ENCODE assay signal across 9 mouse cellular contexts in the genomic region with DNA sequence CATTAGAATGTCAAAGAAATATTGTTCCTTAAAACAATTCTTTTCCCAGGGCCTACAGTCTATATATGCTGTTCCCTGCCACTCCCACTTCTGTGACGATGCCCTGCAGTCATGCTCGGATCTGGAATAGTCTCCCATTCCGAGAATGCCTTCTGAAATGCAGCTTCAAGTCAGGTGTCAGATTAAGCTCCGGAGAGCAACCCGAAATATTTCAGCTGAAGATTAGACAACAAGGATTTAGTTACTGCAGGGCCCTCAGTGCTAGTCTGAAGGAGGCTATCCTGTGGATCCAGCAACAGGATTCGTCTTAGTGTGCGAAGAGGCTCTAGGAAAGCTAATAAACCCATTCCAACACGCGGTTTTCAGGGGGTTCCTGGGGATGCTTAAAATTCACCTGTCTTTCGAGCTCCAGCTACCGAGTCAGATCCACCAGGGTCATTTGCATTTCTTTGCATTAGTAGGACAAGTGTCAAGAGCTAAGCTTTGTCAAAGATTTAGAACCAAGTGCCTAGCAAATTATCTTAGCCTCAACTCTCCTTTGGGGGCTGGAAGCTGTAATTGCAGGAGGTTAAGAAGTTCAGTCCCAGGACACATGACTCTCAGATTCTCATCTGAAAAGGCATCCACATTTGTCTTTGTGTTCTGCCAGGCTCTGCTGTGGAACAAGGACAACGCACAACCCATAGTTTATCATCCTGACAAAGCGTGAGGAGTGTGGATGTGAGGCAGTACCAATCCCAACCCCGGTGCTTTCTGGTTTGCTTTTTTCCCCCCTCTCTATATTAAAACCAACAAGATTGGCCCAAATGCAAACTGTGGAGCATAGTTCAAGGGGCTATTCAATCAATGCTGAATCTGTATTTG. TPM values are rescaled to one million over a fixed set of nuclear protein-coding genes. Genes with fewer than 3 reads are reported as not detected.
DNase-seq lines count a peak whose midpoint lies in the region; ATAC-seq and TF ChIP-seq lines count a peak whose summit lies in the region.
"Had no signal": no experiment of that assay in that cellular context is flagged by ENCODE, and none has a peak within 500 bp of the region (broad histone marks: within the 10 kb centered on the region; RNA-seq: fewer than 3 reads in every experiment).

No protein-coding gene starts in this region.

- H3K4me3 ChIP-seq in kidney, postnatal 0 days (replicated peaks; ENCODE audit: low read depth, low read length): peak overlapping the region; percentile 88
- H3K4me3 ChIP-seq in embryonic facial prominence, embryonic 11.5 days (ENCODE audit: low read depth, low read length): peak overlapping the region; percentile 93
- peak overlapping the region; percentile 75 for H3K4me3 ChIP-seq in intestine, embryonic 14.5 days (ENCODE audit: low read depth, low read length)
- peak overlapping the region; percentile 90 for H3K4me3 ChIP-seq in neural tube, embryonic 14.5 days (ENCODE audit: low read depth, low read length)
- H3K4me3 ChIP-seq: liver, embryonic 13.5 days had no signal

- no peak for DNase-seq in kidney, postnatal 0 days (ENCODE audit: low spot score)
- DNase-seq in kidney, adult 9 months: no peak
- peak; percentile 46 for DNase-seq in embryonic facial prominence, embryonic 11.5 days (ENCODE audit: low spot score)
- DNase-seq in intestine, embryonic 14.5 days (ENCODE audit: low spot score): no peak
- DNase-seq in adrenal gland, adult (ENCODE audit: inconsistent age in 2 of 2, low spot score in 1 of 2): no peak
- no peak for DNase-seq in gastrocnemius, postnatal 25 days
- no peak for DNase-seq in thymus, adult 18-20 months
- DNase-seq: liver, embryonic 13.5 days had no signal

- H3K9me3 ChIP-seq in kidney, postnatal 0 days (replicated peaks; ENCODE audit: low read length): no peaks in the 10 kb centered on the region
- H3K9me3 ChIP-seq in embryonic facial prominence, embryonic 11.5 days (replicated peaks; ENCODE audit: control insufficient read depth, low read length): no peaks in the 10 kb centered on the region
- no peaks in the 10 kb centered on the region for H3K9me3 ChIP-seq in intestine, embryonic 14.5 days (ENCODE audit: control insufficient read depth, low read length)
- no peaks in the 10 kb centered on the region for H3K9me3 ChIP-seq in neural tube, embryonic 14.5 days (ENCODE audit: control insufficient read depth, low read length)
- H3K9me3 ChIP-seq: liver, embryonic 13.5 days had no signal

- no peak for TF ChIP-seq CTCF in kidney, postnatal 0 days (IDR thresholded peaks at IDR 0.05; ENCODE audit: low read depth)

- H3K36me3 ChIP-seq in kidney, postnatal 0 days (ENCODE audit: insufficient read depth, low read length): no peaks in the 10 kb centered on the region
- H3K36me3 ChIP-seq in embryonic facial prominence, embryonic 11.5 days (replicated peaks; ENCODE audit: control insufficient read depth, insufficient read depth, low read depth, low read length): no peaks in the 10 kb centered on the region
- H3K36me3 ChIP-seq in intestine, embryonic 14.5 days (ENCODE audit: control insufficient read depth, insufficient read depth, low read length): no peaks in the 10 kb centered on the region
- no peaks in the 10 kb centered on the region for H3K36me3 ChIP-seq in neural tube, embryonic 14.5 days (ENCODE audit: control insufficient read depth, insufficient read depth, low read length)
- H3K36me3 ChIP-seq: liver, embryonic 13.5 days had no signal

- H3K4me2 ChIP-seq in kidney, postnatal 0 days (ENCODE audit: low read length): peak overlapping the region; percentile 93
- H3K4me2 ChIP-seq in embryonic facial prominence, embryonic 11.5 days (ENCODE audit: low read depth, low read length): peak overlapping the region; percentile 88
- peak overlapping the region; percentile 53 for H3K4me2 ChIP-seq in intestine, embryonic 14.5 days (ENCODE audit: low read length)
- H3K4me2 ChIP-seq in neural tube, embryonic 14.5 days (ENCODE audit: low read depth, low read length): peak overlapping the region; percentile 66

- peaks cover 4% of the 10 kb centered on the region for H3K4me1 ChIP-seq in kidney, postnatal 0 days (replicated peaks; ENCODE audit: insufficient read depth, low read length)
- H3K4me1 ChIP-seq in embryonic facial prominence, embryonic 11.5 days (ENCODE audit: control insufficient read depth, insufficient read depth, low read length): no peaks in the 10 kb centered on the region
- peaks cover 31% of the 10 kb centered on the region for H3K4me1 ChIP-seq in intestine, embryonic 14.5 days (replicated peaks; ENCODE audit: control insufficient read depth, insufficient read depth, low read length)
- peaks cover 39% of the 10 kb centered on the region for H3K4me1 ChIP-seq in neural tube, embryonic 14.5 days (ENCODE audit: control insufficient read depth, insufficient read depth, low read length)

- peak overlapping the region; percentile 18; the same call in 1 of the 2 replicates for H3K9ac ChIP-seq in kidney, postnatal 0 days (ENCODE audit: low read depth, low read length)
- H3K9ac ChIP-seq in embryonic facial prominence, embryonic 11.5 days (replicated peaks; ENCODE audit: low read length): peak overlapping the region; percentile 11
- H3K9ac ChIP-seq in intestine, embryonic 14.5 days (ENCODE audit: low read length): peak overlapping the region; percentile 11; the same call in 1 of the 2 replicates
- H3K9ac ChIP-seq in neural tube, embryonic 14.5 days (replicated peaks; ENCODE audit: low read depth, low read length): peak overlapping the region; percentile 51
- H3K9ac ChIP-seq: liver, embryonic 13.5 days had no signal

- no peak for ATAC-seq in kidney, postnatal 0 days (replicated peaks; ENCODE audit: low FRiP score, low read depth)
- ATAC-seq in embryonic facial prominence, embryonic 11.5 days (replicated peaks; ENCODE audit: insufficient number of reproducible peaks, low FRiP score, low TSS enrichment, low read depth): no peak
- no peak for ATAC-seq in intestine, embryonic 14.5 days (replicated peaks; ENCODE audit: low FRiP score, low TSS enrichment, low read depth)
- no peak for ATAC-seq in neural tube, embryonic 14.5 days (ENCODE audit: low read depth)

- no peak overlapping the region for H3K27ac ChIP-seq in kidney, postnatal 0 days
- H3K27ac ChIP-seq in embryonic facial prominence, embryonic 11.5 days (replicated peaks; ENCODE audit: low read depth, low read length): no peak overlapping the region
- no peak overlapping the region; the same call in 1 of the 2 replicates for H3K27ac ChIP-seq in intestine, embryonic 14.5 days (ENCODE audit: low read depth)
- H3K27ac ChIP-seq in neural tube, embryonic 14.5 days (ENCODE audit: low read depth, low read length): peak overlapping the region; percentile 4; the same call in 1 of the 2 replicates
- H3K27ac ChIP-seq: liver, embryonic 13.5 days had no signal

- 36% methylated on average over 14 of the region's 14 CpGs for WGBS in kidney, postnatal 0 days
- WGBS in embryonic facial prominence, embryonic 11.5 days: 8% methylated on average over 14 of the region's 14 CpGs
- WGBS in intestine, embryonic 14.5 days: 27% methylated on average over 14 of the region's 14 CpGs
- WGBS in neural tube, embryonic 14.5 days: 5% methylated on average over 14 of the region's 14 CpGs

- H3K27me3 ChIP-seq in kidney, postnatal 0 days (ENCODE audit: insufficient read depth, low read length): no peaks in the 10 kb centered on the region
- no peaks in the 10 kb centered on the region for H3K27me3 ChIP-seq in embryonic facial prominence, embryonic 11.5 days (ENCODE audit: control insufficient read depth, insufficient read depth, low read length)
- H3K27me3 ChIP-seq in intestine, embryonic 14.5 days (replicated peaks; ENCODE audit: control insufficient read depth, insufficient read depth, low read length): no peaks in the 10 kb centered on the region
- peaks cover 3% of the 10 kb centered on the region; the same call in 1 of the 2 replicates for H3K27me3 ChIP-seq in neural tube, embryonic 14.5 days (ENCODE audit: control insufficient read depth, insufficient read depth, low read length)

RNA-seq across cellular contexts. Expression of gene Efnb2, which starts 4.2 kb away (rescaled TPM):
- 24.0 and 27.4 TPM in 2 replicates for polyA plus RNA-seq in kidney, postnatal 0 days (2015; fragmentation: Nextera tagmentation; extraction: Ambion mirVana)
- polyA plus RNA-seq in embryonic facial prominence, embryonic 11.5 days (2014; fragmentation: Nextera tagmentation; extraction: Ambion mirVana): 38.9 and 39.1 TPM in 2 replicates
- polyA plus RNA-seq in intestine, embryonic 14.5 days (2014; fragmentation: Nextera tagmentation; extraction: Ambion mirVana): 18.8 and 19.1 TPM in 2 replicates
- 17.7 and 27.7 TPM in 2 replicates for polyA plus RNA-seq in neural tube, embryonic 14.5 days (2014; fragmentation: Nextera tagmentation; extraction: Ambion mirVana)
- total RNA-seq in gastrocnemius, postnatal 25 days (2021): 1 to 10 TPM; 6.3 to 6.9 TPM

RNA-seq across cellular contexts. Expression of gene Arglu1, which starts 33.5 kb away (rescaled TPM):
- 160 and 169 TPM in 2 replicates for polyA plus RNA-seq in kidney, postnatal 0 days (2015; fragmentation: Nextera tagmentation; extraction: Ambion mirVana)
- 148 and 156 TPM in 2 replicates for polyA plus RNA-seq in embryonic facial prominence, embryonic 11.5 days (2014; fragmentation: Nextera tagmentation; extraction: Ambion mirVana)
- 134 and 135 TPM in 2 replicates for polyA plus RNA-seq in intestine, embryonic 14.5 days (2014; fragmentation: Nextera tagmentation; extraction: Ambion mirVana)
- 167 and 187 TPM in 2 replicates for polyA plus RNA-seq in neural tube, embryonic 14.5 days (2014; fragmentation: Nextera tagmentation; extraction: Ambion mirVana)
- total RNA-seq in gastrocnemius, postnatal 25 days (2021): 10 to 100 TPM; 27.5 to 28.1 TPM
